Mouse (Mus musculus) kidney, adult 8-10 months (tissue): ENCODE measurements around the gene Olfr541.
"Not testable (repeated sequence)": the region's sequence is repeated elsewhere in the genome, so short reads cannot be mapped to it uniquely, and the experiment has no call there.

Experiments
- DNase-seq, 2 experiments: peaks; one replicate each; pipeline ENCODE4 v3.0.0; 2022

Olfr541 gene

GRCm38 (mm10) chr7:140696967-140697366, at the start of gene Olfr541:
Gene Olfr541, plus strand, starts transcription at chr7:140697267.
- no peak for DNase-seq

- no peak for DNase-seq
Observed at GRCm38 (mm10) chr7:140659630-140660029, 37.4 kb upstream of the Olfr541 start, which contains the start of gene Olfr539. Gene Olfr539, plus strand, starts transcription at chr7:140659930.

- not testable (repeated sequence) for DNase-seq
Observed at GRCm38 (mm10) chr7:140670693-140671092, 26.4 kb upstream of the Olfr541 start.

- no peak for DNase-seq
Observed at GRCm38 (mm10) chr7:140675863-140676262, 21.2 kb upstream of the Olfr541 start.

GRCm38 (mm10) chr7:140679591-140679990, 17.5 kb upstream of the Olfr541 start:
- DNase-seq = peak in 1 of 2 experiments; percentile 8

- DNase-seq = no peak
Observed at GRCm38 (mm10) chr7:140681651-140682050, 15.4 kb upstream of the Olfr541 start, which contains the start of gene Olfr45. Gene Olfr45, plus strand, starts transcription at chr7:140681951.

- DNase-seq = no peak
Observed at GRCm38 (mm10) chr7:140706348-140706747, 9.3 kb downstream of the Olfr541 start.

- DNase-seq = no peak
Observed at GRCm38 (mm10) chr7:140707536-140708284, 10.6 kb downstream of the Olfr541 start.

- DNase-seq = peak in 1 of 2 experiments; percentile 8
Observed at GRCm38 (mm10) chr7:140717155-140718055, 20.3 kb downstream of the Olfr541 start.

- peak; percentile 5 to 20 for DNase-seq
Observed at GRCm38 (mm10) chr7:140721095-140721494, 24.0 kb downstream of the Olfr541 start.

- DNase-seq = no peak
Observed at GRCm38 (mm10) chr7:140725558-140725957, 28.5 kb downstream of the Olfr541 start.

- DNase-seq = peak in 1 of 2 experiments; percentile 15
Observed at GRCm38 (mm10) chr7:140733162-140733561, 36.1 kb downstream of the Olfr541 start.

GRCm38 (mm10) chr7:140747402-140747801, 50.3 kb downstream of the Olfr541 start:
- DNase-seq = no peak

GRCm38 (mm10) chr7:140748116-140748826, 51.2 kb downstream of the Olfr541 start:
- no peak for DNase-seq

GRCm38 (mm10) chr7:140748827-140749160, 51.7 kb downstream of the Olfr541 start:
- no peak for DNase-seq

- DNase-seq = no peak
Observed at GRCm38 (mm10) chr7:140754556-140754955, 57.5 kb downstream of the Olfr541 start.
